Mouse (Mus musculus): ENCODE measurements around the gene Rorb.
A peak's percentile ranks its signal among the peaks of the same experiment; 100 is the strongest.

Rorb gene

GRCm38 (mm10) chr19:19004023-19004656 is 106.9 kb downstream of the Rorb start:
- DNase-seq: no peak

GRCm38 (mm10) chr19:18998966-18999365 is 112.0 kb downstream of the Rorb start:
- DNase-seq: no peak

GRCm38 (mm10) chr19:18997711-18998110 is 113.3 kb downstream of the Rorb start:
- peak in 1 of 2 experiments; percentile 4 for DNase-seq

GRCm38 (mm10) chr19:18979996-18980395 is 131.0 kb downstream of the Rorb start:
- no peak for DNase-seq

- peak in 1 of 2 experiments; percentile 42 for DNase-seq
Observed at GRCm38 (mm10) chr19:18974796-18975660, 136.0 kb downstream of the Rorb start.

- DNase-seq: no peak
Observed at GRCm38 (mm10) chr19:18969386-18969785, 141.6 kb downstream of the Rorb start.

GRCm38 (mm10) chr19:18967307-18967706 is 143.7 kb downstream of the Rorb start:
- DNase-seq: no peak

GRCm38 (mm10) chr19:18959862-18960261 is 151.1 kb downstream of the Rorb start:
- DNase-seq: no peak

GRCm38 (mm10) chr19:18952806-18953205 is 158.2 kb downstream of the Rorb start:
- no peak for DNase-seq

GRCm38 (mm10) chr19:18947193-18947592 is 163.8 kb downstream of the Rorb start:
- no peak for DNase-seq

- DNase-seq: no peak
Observed at GRCm38 (mm10) chr19:18945265-18945664, 165.7 kb downstream of the Rorb start.

- DNase-seq: no peak
Observed at GRCm38 (mm10) chr19:18941391-18941790, 169.6 kb downstream of the Rorb start.

GRCm38 (mm10) chr19:18911755-18912340 is 199.1 kb downstream of the Rorb start:
- peak; percentile 47 to 49 for DNase-seq

- DNase-seq: peak in 1 of 2 experiments; percentile 36
Observed at GRCm38 (mm10) chr19:18909641-18910040, 201.4 kb downstream of the Rorb start.

- no peak for DNase-seq
Observed at GRCm38 (mm10) chr19:18905511-18905910, 205.5 kb downstream of the Rorb start.

GRCm38 (mm10) chr19:18902694-18903067 is 208.3 kb downstream of the Rorb start:
- DNase-seq: no peak

- peak; percentile 1 to 28 for DNase-seq
Observed at GRCm38 (mm10) chr19:18902041-18902693, 208.8 kb downstream of the Rorb start.

- DNase-seq: no peak
Observed at GRCm38 (mm10) chr19:18898238-18898637, 212.8 kb downstream of the Rorb start.

GRCm38 (mm10) chr19:18890216-18890615 is 220.8 kb downstream of the Rorb start:
- peak in 1 of 2 experiments; percentile 33 for DNase-seq

- no peak for DNase-seq
Observed at GRCm38 (mm10) chr19:18889632-18890031, 221.4 kb downstream of the Rorb start.

- no peak for DNase-seq
Observed at GRCm38 (mm10) chr19:18889117-18889627, 221.8 kb downstream of the Rorb start.

GRCm38 (mm10) chr19:18888491-18889116 is 222.4 kb downstream of the Rorb start:
- DNase-seq: no peak
